Mouse (Mus musculus) limb, embryonic 12.5 days (tissue): ENCODE data around the gene Ddo. TPM values are rescaled to one million over a fixed set of nuclear protein-coding genes. Genes with fewer than 3 reads are reported as not detected.

Source experiments
- ATAC-seq: fragments of 200-750 bp; cut with Nextera tagmentation; 2 replicates; pipeline ENCODE4 v1.8.0; 2017; ENCODE audit warnings: low read depth, moderate TSS enrichment; ENCODE audit not compliant: insufficient number of reproducible peaks, insufficient read depth, low FRiP score, low TSS enrichment
- H3K27ac ChIP-seq: fragments of 300-500 bp; sonication (generic); 2 replicates; pipeline ENCODE4 v1.5.1; 2016; ENCODE audit warnings: mild to moderate bottlenecking, moderate library complexity
- H3K27me3 ChIP-seq: fragments of 300-500 bp; sonication (generic); 2 replicates; pipeline ENCODE4 v1.6.1; 2016; ENCODE audit warnings: mild to moderate bottlenecking, moderate library complexity
- H3K36me3 ChIP-seq: fragments of 300-500 bp; sonication (generic); 2 replicates; pipeline ENCODE4 v1.6.1; 2016; ENCODE audit warnings: mild to moderate bottlenecking, moderate library complexity
- H3K4me1 ChIP-seq: fragments of 300-500 bp; sonication (generic); replicated peaks from 2 replicates; pipeline ENCODE4 v1.6.1; 2016
- H3K4me2 ChIP-seq: fragments of 300-500 bp; sonication (generic); 2 replicates; pipeline ENCODE4 v1.6.1; 2016; ENCODE audit warnings: mild to moderate bottlenecking, moderate library complexity
- H3K4me3 ChIP-seq: fragments of 300-500 bp; sonication (generic); replicated peaks from 2 replicates; pipeline ENCODE4 v1.5.1; 2016; ENCODE audit warnings: mild to moderate bottlenecking
- H3K9ac ChIP-seq: fragments of 300-500 bp; sonication (generic); replicated peaks from 2 replicates; pipeline ENCODE4 v1.6.1; 2016; ENCODE audit warnings: mild to moderate bottlenecking, moderate library complexity
- H3K9me3 ChIP-seq: fragments of 300-500 bp; sonication (generic); 2 replicates; pipeline ENCODE4 v1.6.1; 2016; ENCODE audit warnings: mild to moderate bottlenecking, moderate library complexity
- WGBS: fragments of 180-500 bp; shearing (Covaris S2); methylation state at CpG from one replicate; pipeline ENCODE4 v1.1.7; 2016; 5-methylcytosine and 5-hydroxymethylcytosine counted together
- polyA plus RNA-seq: library from polyadenylated mRNA; unstranded; fragments of >200 nt; fragmentation: Nextera tagmentation; extraction: Ambion mirVana; gene quantifications from 2 replicates; pipeline ENCODE4 v1.2.1, GENCODE M21; 2016

The Ddo gene
- polyA plus RNA-seq, 1 experiment from 2014 or later, result not detected

DNA sequence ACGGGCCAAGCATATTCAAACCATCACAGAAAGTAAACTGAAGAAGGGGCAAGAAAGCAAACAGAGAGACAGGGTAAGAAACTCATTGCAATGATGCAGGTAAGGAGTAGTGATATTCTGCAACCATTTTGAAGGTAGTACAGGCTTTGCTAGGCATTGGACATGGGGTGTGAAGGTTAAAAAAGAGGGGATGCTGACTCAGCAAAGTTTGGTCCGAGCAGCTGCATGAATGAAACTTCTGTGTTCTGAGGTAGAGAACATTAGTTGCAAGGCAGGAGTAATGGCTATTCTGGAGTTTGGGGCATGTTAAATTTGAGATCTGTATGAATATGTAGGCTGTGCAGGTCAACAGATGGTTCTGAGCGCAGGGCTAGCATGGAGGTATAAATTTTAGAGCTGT is 35.5 kb downstream of the Ddo start:
- H3K9me3 ChIP-seq, result no peaks in the 10 kb centered on the region
- 79% methylated on average over 3 of the region's 3 CpGs for WGBS
- no peak overlapping the region for H3K4me3 ChIP-seq
- no peaks in the 10 kb centered on the region for H3K4me1 ChIP-seq
- H3K9ac ChIP-seq, result no peak overlapping the region
- H3K4me2 ChIP-seq, result no peak overlapping the region
- H3K36me3 ChIP-seq, result no peaks in the 10 kb centered on the region
- H3K27ac ChIP-seq, result no peak overlapping the region
- no peak for ATAC-seq
- no peaks in the 10 kb centered on the region for H3K27me3 ChIP-seq

DNA sequence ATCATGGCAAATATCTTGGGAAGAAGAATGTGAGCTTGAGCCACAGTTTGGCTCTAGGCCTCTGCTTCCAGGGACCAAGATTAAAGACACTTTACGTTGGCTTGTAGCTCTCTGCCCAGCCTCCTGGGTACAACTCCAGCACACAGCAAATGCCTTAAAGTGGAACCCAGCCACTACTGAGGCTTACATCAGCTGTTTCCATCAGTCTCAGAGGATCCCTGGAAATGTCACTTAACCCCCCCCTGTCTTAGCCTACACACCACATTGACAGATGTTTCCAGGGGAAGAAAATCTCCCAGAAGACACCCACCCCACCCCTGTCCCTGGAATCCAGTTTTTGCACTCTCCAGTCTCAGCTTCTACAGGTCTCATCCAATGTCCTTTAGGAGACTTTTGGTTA is 37.1 kb downstream of the Ddo start:
- ATAC-seq, result no peak
- H3K9ac ChIP-seq, result no peak overlapping the region
- WGBS, result 83% methylated on average over 1 of the region's 1 CpGs

DNA sequence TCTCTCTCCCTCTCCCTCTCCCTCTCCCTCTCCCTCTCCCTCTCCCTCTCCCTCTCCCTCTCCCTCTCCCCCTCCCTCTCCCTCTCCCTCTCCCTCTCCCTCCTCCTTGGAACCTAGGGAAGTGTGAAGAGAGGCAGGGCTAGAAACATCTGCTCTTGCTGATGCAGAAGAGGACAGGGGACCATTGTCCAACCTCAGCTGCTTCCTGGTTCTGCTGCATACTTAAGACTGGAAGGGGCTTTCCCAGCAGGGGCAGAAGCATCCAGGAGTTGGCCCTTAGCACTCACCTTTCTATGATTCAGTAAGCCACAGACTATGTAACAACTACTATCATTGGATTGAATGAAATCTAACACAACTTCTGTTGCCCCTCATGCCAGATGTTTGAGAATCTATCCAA is 38.8 kb downstream of the Ddo start:
- Histone ChIP-seq H3K4me3 (no peak overlapping the region), H3K4me1 (no peaks in the 10 kb centered on the region; the same call in 1 of the 2 replicates), H3K4me2 (no peak overlapping the region), H3K9me3 (no peaks in the 10 kb centered on the region), H3K9ac (no peak overlapping the region), H3K27me3 (no peaks in the 10 kb centered on the region), H3K27ac (no peak overlapping the region), H3K36me3 (no peaks in the 10 kb centered on the region)
- ATAC-seq, result no peak

More for the DNA sequence above, 37.1 kb downstream of the Ddo start:
- H3K27me3 ChIP-seq, result no peaks in the 10 kb centered on the region
- H3K36me3 ChIP-seq, result no peaks in the 10 kb centered on the region
- H3K9me3 ChIP-seq, result no peaks in the 10 kb centered on the region
- H3K27ac ChIP-seq, result no peak overlapping the region
- H3K4me2 ChIP-seq, result no peak overlapping the region
- no peaks in the 10 kb centered on the region for H3K4me1 ChIP-seq
- H3K4me3 ChIP-seq, result no peak overlapping the region

DNA sequence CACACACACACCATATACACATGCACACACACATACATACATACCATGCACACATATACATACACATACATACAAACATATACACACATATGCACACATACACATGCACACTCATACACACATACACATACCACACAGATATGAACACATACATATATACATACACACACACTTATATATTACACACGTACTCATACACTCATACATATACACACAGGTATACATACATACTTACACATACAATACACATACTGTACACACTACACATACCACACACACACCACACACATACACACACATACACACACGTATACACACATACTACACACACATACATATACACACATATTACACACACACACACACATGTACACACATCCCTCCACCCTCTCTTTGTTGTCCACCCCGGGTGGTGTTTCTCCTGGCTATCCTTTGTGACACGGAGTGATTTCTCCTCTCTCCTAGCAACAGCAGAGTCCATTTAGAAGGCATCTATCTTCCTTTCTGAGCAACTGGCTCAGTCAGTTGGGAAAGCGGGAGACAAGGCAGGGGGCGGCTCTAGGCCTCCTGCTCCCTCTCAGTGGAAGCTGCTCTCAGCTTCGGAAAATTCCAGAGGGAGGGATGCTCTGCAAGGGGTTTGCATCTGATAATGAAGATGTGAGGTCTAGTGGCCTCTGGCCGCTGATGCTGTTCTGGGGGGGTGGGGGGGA is 42.9 kb downstream of the Ddo start:
- no peaks in the 10 kb centered on the region for H3K27me3 ChIP-seq
- H3K36me3 ChIP-seq, result no peaks in the 10 kb centered on the region
- 71% methylated on average over 8 of the region's 8 CpGs for WGBS
- no peaks in the 10 kb centered on the region for H3K9me3 ChIP-seq
- ATAC-seq, result no peak; the same call in 1 of the 2 replicates
- no peak overlapping the region for H3K4me3 ChIP-seq
- no peak overlapping the region for H3K27ac ChIP-seq
- peaks cover 9% of the 10 kb centered on the region; the same call in 1 of the 2 replicates for H3K4me1 ChIP-seq
- H3K9ac ChIP-seq, result no peak overlapping the region
- H3K4me2 ChIP-seq, result no peak overlapping the region

DNA sequence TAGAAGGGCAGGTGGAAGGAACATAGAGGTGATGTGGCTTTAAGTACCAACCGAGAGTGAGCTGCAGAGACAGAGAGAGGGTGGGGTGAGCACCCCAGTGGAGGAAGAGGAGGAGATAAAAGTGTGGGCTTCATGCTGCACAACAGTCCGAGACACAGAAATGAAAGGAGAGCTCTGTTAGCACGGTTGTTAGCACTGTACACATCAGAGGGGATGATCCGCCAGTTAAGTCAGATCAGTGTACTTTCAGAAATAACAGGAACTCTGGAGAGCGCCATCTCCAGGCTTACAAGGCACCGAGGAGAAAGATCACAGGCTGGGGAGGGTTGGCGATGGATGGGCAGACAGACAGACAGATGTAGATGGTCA is 43.5 kb downstream of the Ddo start:
- no peak for ATAC-seq
- Histone ChIP-seq H3K4me1 (peaks cover 9% of the 10 kb centered on the region; the same call in 1 of the 2 replicates), H3K4me3 (no peak overlapping the region), H3K9ac (no peak overlapping the region), H3K27ac (no peak overlapping the region), H3K27me3 (no peaks in the 10 kb centered on the region), H3K36me3 (no peaks in the 10 kb centered on the region), H3K9me3 (no peaks in the 10 kb centered on the region), H3K4me2 (no peak overlapping the region)
- WGBS, result 77% methylated on average over 7 of the region's 7 CpGs

DNA sequence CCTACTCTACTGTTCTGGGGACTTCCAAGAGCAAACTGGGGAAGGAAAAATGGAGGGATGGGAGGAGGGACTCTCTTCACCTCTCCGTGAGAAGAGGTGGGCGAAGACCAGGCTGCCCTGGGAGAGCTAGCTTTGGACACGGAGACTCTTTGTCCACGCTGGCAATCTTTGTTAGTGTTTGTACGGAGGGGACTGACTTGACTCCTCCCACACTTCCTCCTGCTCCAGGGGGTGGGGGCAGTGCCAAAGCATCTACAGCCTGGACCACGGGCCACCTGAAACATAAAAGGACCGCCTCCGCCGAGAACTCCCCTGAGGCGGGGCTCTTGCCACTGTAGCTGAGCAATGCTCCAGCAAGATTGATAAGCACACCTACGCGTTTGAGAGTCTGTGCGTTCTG is 44.3 kb downstream of the Ddo start:
- peak overlapping the region; percentile 37 for H3K4me3 ChIP-seq
- H3K27ac ChIP-seq, result no peak overlapping the region
- peak overlapping the region; percentile 40; the same call in 1 of the 2 replicates for H3K9ac ChIP-seq
- WGBS, result 6% methylated on average over 13 of the region's 13 CpGs
- ATAC-seq, result peak; percentile 71
- H3K9me3 ChIP-seq, result no peaks in the 10 kb centered on the region
- peak overlapping the region; percentile 63 for H3K4me2 ChIP-seq
- H3K27me3 ChIP-seq, result no peaks in the 10 kb centered on the region
- H3K36me3 ChIP-seq, result no peaks in the 10 kb centered on the region
- peaks cover 9% of the 10 kb centered on the region; the same call in 1 of the 2 replicates for H3K4me1 ChIP-seq

DNA sequence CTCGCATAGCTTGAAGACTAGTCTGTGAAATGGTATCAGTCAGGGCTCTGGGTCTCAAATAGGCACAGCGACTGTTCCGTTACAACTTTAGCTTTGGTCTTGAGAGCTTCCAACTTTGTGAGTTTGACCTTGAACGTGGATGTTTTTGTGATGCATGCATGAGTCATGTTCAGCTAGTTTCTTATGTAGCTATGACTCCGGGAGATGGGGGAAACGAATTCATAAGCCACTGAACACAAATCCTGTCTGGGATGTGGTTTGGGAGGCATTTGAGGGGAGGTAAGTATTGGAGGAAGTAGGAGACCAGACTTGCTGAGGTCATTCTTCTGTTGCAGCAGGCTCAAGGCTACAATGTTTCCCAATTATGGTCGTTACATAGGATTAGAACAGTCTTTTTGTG is 46.1 kb downstream of the Ddo start:
- ATAC-seq, result no peak
- Histone ChIP-seq H3K27me3 (no peaks in the 10 kb centered on the region), H3K4me1 (peaks cover 9% of the 10 kb centered on the region; the same call in 1 of the 2 replicates), H3K9me3 (no peaks in the 10 kb centered on the region), H3K4me3 (no peak overlapping the region), H3K27ac (no peak overlapping the region), H3K4me2 (no peak overlapping the region), H3K9ac (no peak overlapping the region), H3K36me3 (no peaks in the 10 kb centered on the region)
- WGBS, result 86% methylated on average over 7 of the region's 7 CpGs

DNA sequence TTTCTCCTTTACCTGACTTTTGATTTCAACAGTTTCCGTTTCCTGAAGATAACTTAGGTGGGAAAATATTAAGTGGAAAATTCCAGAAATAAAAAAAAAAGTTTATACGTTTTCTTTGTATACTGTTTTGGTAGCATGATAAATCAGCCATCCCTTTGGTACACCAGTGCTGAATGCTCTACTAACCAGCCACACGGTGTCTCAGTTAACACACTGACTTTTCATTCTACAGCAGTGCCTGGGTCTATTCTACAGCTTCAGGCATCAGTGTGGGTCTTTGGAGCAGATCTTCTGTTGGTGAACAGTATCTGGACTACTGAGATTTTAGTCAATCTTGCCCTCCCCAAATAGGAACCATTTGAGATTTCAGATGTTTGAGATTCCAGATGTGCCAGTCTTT is 48.7 kb downstream of the Ddo start:
- H3K4me2 ChIP-seq, result no peak overlapping the region
- no peak overlapping the region for H3K4me3 ChIP-seq
- WGBS, result 79% methylated on average over 3 of the region's 3 CpGs
- no peak overlapping the region for H3K27ac ChIP-seq
- H3K9ac ChIP-seq, result no peak overlapping the region
- H3K36me3 ChIP-seq, result no peaks in the 10 kb centered on the region
- H3K9me3 ChIP-seq, result no peaks in the 10 kb centered on the region
- no peaks in the 10 kb centered on the region for H3K27me3 ChIP-seq
- no peak for ATAC-seq
- H3K4me1 ChIP-seq, result peaks cover 18% of the 10 kb centered on the region; the same call in 1 of the 2 replicates

DNA sequence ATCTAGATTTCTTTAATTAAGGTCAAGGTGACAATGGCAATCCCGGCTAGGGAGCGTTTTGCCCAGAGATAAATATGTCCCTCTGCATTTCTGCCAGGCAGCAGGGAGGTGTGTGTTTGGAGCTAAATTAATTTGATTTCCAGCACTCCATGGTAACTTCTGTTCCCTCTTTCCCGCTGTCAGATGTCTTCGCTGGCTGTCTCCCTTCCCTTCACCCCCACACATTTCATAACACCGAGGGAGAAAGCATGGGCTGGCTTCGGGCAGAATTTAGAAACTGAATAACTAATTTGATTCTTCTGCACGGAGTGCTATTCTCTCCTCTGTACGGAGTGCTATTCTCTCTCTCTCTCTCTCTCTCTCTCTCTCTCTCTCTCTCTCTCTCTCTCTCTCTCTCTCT is 52.7 kb downstream of the Ddo start:
- Histone ChIP-seq H3K4me1 (peaks cover 12% of the 10 kb centered on the region; the same call in 1 of the 2 replicates), H3K27me3 (peaks cover 4% of the 10 kb centered on the region; the same call in 1 of the 2 replicates), H3K36me3 (no peaks in the 10 kb centered on the region), H3K27ac (no peak overlapping the region), H3K4me3 (no peak overlapping the region), H3K4me2 (peak overlapping the region; percentile 97), H3K9me3 (no peaks in the 10 kb centered on the region), H3K9ac (no peak overlapping the region)
- ATAC-seq, result no peak
- WGBS, result 39% methylated on average over 8 of the region's 8 CpGs

DNA sequence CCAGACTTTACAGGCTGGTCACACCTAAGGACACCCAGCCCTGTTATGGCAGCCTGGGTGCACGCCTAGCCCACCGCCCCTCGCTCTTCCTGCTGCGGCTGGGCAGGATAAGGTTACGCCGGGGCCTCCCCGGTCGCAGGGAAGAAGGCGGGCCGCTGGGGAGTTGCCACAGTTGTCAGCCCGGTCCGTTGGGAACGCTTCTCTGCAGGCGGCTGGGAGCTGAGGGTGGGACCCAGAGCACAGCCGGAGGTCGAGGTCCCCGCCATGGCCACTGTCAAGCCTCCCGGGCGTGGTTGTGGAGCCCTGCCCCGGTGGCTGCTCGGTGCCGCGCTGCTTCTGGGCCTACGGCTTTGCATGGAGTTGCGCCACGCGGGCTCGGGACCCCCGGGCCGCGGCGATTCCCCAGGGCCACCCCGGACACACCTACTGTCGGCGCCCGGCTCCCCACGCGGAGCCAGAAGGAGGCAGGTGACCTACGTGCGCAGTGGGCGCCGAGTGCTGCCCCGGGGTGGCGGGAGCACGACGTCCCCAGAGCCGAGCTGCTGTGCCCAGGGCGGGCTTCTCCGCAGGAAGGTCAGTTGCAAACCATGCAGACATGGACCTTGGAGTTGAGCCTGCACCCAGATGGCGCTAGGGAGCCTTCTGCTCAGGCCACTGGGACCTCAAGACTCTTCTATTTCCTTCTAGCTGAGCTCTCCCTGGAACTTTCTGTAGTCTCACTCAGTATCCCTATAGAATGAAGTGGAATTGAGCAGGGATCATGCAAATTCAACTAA is 53.5 kb downstream of the Ddo start, which contains the start of gene Mettl24:
Mettl24 (plus strand) TSS at position 191 of the 776 bp plus-strand sequence.
- Histone ChIP-seq H3K4me3 (peak within 1 kb of the TSS; percentile 65), H3K9ac (peak within 1 kb of the TSS; percentile 79), H3K9me3 (no peaks in the 10 kb centered on the region), H3K27me3 (peaks cover 4% of the 10 kb centered on the region; the same call in 1 of the 2 replicates), H3K4me1 (peaks cover 12% of the 10 kb centered on the region; the same call in 1 of the 2 replicates), H3K36me3 (no peaks in the 10 kb centered on the region), H3K4me2 (peak within 1 kb of the TSS; percentile 97), H3K27ac (no peak within 1 kb of the TSS)
- ATAC-seq, result peak; percentile 83
- WGBS, result 1% methylated on average over 50 of the region's 50 CpGs

DNA sequence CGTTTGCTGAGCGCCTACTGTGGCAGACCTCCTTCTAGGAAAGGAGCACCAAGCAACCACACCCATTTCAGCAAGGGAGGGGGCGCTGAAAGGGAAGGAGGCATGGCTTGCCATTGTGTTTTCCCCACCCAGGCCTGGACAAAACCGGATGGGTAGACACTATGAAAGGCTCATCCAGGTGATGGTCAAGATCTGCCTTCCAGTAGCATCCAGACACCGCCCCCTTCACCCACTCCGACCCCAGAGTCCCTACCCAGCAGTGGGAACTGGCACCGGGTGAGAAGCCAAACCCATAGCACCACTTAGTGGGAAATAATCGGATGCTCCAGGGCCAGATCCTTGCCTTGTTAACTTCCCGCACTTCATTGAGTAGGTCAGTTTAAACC is 54.0 kb downstream of the Ddo start:
- H3K9ac ChIP-seq, result no peak overlapping the region
- H3K4me2 ChIP-seq, result peak overlapping the region; percentile 97
- peaks cover 4% of the 10 kb centered on the region; the same call in 1 of the 2 replicates for H3K27me3 ChIP-seq
- no peaks in the 10 kb centered on the region for H3K9me3 ChIP-seq
- H3K27ac ChIP-seq, result no peak overlapping the region
- no peaks in the 10 kb centered on the region for H3K36me3 ChIP-seq
- peak; percentile 71; the same call in 1 of the 2 replicates for ATAC-seq
- H3K4me3 ChIP-seq, result peak overlapping the region; percentile 65
- peaks cover 12% of the 10 kb centered on the region; the same call in 1 of the 2 replicates for H3K4me1 ChIP-seq
- 58% methylated on average over 9 of the region's 9 CpGs for WGBS
